Mouse (Mus musculus) cerebellum, adult 18-20 months (tissue): Measurements from ENCODE around the gene Tnnt3.

Source experiments
- DNase-seq, 2 experiments: peaks; one replicate each; pipeline ENCODE4 v3.0.0; 2021

Tnnt3 gene

DNA sequence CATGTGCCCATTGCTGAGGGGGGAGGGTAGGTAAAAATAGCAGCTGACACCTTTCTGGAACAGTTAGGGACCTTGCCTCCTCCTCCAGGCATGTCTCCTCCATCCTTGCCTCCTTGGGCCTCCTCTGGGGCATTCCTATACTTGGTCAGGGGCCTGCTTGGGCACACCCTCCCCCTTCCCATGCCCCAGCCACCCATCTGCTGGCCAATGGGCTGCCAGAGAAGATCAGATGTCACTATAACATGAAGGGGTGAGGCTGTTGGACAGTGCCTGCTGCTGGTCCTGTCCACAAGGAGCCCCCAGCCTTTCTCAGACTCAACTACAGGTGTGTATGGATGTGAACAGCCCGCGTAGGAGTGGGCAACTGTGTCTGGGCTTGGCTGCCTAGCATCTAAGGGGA, at the start of gene Tnnt3:
Gene Tnnt3, plus strand, starts transcription at position 262 of the 400 bp plus-strand sequence.
- DNase-seq = no peak

- peak in 1 of 2 experiments; percentile 2 for DNase-seq
Measured at GRCm38 (mm10) chr7:142449038-142449617, 49.5 kb upstream of the Tnnt3 start.

GRCm38 (mm10) chr7:142454706-142455105, 43.9 kb upstream of the Tnnt3 start:
- DNase-seq = no peak

DNA sequence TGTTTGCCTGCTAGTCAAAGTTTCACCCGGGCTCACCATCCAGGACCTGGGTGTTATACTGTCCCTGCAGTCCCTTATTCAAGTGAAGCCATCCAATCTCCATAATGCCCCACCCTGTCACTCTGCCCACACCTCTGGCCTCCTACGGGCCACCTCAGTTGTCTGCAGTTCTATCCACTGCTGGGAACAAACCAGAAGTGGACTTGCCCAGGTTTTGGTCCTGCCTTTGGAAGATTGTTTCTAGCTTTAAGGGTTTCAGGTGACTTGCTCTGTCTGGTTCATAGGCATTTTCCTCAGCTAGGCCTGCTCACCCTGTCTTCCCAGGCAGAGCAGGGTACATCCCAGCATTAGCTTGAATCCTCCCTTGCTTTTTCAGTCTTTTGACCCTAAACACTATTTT, 43.4 kb upstream of the Tnnt3 start:
- peak in 1 of 2 experiments; percentile 8 for DNase-seq

DNA sequence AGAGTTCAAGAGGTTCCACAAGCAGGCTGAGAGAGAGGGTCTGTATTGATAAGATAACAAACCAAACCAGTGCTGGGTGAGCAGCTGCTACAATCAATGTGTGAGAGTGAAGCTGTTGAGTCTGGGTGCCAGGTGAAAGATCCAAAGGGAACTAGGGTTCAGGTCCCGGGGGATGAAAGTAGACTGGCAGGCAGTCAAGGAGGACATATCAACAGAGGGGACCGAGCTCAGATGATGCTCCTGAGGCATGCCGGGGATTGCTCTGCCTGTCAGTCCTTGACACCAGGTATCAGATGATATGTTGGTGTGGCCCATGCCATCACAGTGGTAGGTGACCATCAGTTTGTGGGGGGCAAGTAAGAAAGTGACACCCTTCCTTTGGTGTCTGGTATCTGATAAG, 41.8 kb upstream of the Tnnt3 start:
- DNase-seq = no peak

DNA sequence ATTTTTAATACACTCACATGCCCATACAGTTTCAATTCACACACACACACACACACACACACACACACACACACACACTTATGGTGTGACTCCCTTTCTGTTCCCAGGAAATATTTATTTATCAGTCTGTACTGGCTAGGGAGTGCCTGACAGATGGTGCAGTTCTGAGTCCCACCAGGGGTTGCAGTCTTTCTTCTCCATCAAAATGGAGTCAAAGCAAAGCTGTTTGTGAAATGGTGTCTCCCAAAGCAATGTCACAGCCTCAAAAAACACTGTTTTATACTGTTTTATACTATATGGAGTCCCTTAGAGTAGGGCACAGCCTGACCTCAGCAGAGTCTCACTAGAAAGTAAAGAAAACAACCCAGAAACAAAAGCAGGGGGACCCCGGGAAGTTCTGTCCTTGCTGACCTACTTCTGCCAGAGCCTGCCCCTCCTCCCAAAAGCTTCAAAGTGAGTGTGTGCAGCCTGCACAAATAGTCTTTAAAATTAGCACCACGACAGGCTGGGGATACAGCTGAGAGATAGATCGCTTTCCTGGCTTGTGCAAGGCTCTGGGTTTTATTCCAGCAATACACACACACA, 41.3 kb upstream of the Tnnt3 start:
- DNase-seq = peak; percentile 78 to 85

GRCm38 (mm10) chr7:142458026-142458425, 40.6 kb upstream of the Tnnt3 start:
- DNase-seq = no peak

DNA sequence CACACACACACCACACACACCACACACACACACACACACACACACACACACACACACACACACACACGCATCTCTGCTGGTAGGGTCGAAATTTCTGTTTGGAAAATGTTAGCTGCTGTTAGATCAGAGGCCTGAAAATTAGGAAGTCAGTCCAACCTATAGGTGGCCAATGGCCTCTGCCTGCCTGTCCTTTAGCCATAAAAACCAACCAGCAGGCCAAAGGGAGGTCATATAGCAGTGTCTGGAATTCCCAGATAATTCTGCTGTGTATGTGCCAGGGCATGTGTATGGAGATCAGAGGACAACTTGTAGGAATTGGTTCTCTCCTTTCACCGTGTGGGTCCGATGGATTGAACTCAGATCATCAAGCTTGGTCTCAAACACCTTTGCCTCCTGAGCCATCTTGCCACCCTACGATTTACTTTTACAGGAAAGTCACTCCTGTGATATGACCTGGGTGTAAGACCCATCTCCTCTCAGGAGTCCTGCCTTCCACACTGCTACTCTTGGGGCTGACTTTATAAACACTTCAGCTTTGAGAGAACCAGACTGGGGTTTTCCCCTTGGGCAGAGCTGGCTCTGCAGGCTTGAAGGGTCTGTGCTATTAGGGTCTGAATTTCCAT, 39.8 kb upstream of the Tnnt3 start:
- DNase-seq = peak in 1 of 2 experiments; percentile 14

DNA sequence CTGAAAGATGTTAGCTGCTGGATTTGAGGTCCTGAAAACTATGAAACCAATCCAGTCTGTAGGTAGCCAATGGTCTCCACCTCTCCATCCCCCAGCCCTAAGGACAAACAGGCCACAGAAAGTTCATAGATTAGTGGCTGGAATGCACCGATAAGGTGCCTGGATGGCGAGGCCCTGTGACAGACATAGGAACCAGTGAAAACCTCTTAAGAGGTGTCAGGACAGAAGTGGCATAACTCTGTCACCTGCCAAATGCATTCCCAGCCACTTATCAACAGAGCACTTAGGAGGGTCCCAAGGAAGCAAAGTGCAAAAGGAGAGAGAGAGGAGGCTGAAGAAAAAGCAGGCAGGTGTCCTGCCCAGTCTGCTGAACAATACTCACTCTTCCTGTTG, 39.3 kb upstream of the Tnnt3 start:
- DNase-seq = no peak

GRCm38 (mm10) chr7:142460636-142461077, 38.0 kb upstream of the Tnnt3 start, which contains the start of gene Lsp1:
TSS of gene Lsp1 (plus strand) at chr7:142460809.
- DNase-seq = peak in 1 of 2 experiments; percentile 7

DNA sequence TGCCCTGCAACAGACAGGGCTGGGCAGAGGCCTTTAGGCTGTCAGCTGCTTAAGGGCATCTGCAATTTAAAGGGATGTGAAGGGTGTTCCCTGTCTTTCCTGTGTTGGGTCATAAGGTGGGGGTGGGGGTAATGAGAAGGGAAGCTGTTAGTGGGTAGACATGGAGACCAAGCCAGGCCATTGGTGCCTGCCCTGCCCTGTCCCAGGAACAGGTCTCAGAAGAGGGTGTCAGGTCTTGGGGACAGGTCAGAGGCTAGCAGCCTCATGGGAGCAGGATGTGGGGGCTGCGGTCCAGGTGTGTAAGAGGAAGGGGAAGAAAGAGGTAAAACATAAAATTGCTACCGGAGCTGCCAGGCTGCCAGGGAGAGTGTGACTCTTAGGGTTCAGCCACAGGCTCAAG, 37.2 kb upstream of the Tnnt3 start:
- no peak for DNase-seq

- DNase-seq = peak in 1 of 2 experiments; percentile 6
Measured at GRCm38 (mm10) chr7:142462190-142462589, 36.4 kb upstream of the Tnnt3 start.

DNA sequence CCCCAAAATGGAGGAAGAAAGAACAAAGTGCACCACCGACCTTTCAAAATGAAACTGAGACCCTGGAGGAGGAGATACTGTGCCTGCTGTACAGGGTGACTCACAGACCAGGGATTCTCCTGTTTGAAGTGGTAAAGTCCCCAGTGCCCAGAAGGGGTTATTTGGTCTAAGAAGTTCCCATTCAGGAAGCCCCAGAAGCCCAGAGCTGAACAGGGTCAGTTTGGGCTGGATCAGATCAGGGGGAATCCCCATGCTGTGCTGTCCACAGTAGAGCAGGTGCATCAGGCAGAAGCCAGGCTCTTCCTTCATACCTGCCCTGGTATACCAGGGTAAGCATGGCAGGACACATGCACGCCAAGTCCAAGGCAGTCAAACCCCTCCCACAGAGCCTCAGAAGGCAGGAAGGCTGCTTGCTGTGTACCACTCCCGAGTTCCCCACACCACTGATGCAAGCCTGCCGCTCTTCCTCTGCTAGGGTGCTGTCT, 36.0 kb upstream of the Tnnt3 start:
- DNase-seq = no peak

DNA sequence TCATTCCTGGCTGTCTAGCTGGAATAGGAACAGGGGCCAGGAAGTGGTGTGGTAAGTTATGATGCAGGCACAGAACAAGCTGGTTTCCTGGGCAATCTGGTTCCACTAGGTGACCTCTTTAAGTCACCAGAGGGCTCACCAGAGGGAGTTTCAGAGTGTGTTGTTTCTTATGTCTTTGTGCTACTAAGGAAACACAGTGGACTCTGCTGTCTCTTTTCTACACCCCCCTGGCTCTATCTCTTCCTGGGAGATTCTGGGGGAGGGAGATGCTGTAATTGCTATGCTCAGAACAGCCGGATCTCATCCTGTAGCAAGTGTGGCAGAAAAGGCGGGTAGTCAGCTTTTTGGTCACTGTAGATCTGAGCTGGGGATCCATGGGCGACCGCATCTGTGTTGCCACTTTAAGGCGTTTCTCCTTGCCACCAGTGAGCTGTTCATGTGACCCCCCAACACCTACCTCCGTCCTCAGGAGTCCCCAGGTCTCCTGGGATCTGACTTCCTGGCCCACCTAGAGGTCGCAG, 28.4 kb upstream of the Tnnt3 start:
- DNase-seq = no peak

DNA sequence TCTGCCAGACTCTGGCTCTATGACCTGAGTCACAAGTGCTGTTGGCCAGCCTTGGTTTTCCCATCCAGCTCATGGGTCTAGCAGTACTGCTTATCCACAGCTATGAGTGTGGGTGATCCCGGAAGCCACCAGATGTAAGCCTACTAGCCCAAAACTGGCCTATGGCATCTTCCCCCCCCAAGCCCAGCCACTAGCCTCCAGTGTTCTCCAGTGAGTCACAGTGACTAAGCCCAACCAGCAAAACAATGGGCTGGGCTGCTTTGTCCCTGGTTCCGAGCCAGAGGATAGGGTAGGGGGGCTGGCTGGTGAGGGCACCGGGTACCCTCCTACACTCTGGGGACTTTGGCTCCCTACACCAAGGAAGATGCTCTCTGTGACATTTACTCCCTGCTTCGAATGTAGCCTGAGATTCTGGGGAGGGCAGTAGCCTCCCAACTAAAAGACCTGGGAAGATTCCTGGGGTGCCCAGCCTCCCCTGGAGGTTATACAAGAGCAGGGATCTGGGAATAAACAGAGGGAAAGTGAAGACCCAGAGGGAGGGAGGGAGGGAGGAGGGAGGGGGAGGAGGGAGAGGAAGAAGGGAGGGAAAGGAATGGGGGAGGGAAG, 27.7 kb upstream of the Tnnt3 start:
- DNase-seq = no peak

- no peak for DNase-seq
Measured at GRCm38 (mm10) chr7:142471414-142471861, 27.2 kb upstream of the Tnnt3 start.

DNA sequence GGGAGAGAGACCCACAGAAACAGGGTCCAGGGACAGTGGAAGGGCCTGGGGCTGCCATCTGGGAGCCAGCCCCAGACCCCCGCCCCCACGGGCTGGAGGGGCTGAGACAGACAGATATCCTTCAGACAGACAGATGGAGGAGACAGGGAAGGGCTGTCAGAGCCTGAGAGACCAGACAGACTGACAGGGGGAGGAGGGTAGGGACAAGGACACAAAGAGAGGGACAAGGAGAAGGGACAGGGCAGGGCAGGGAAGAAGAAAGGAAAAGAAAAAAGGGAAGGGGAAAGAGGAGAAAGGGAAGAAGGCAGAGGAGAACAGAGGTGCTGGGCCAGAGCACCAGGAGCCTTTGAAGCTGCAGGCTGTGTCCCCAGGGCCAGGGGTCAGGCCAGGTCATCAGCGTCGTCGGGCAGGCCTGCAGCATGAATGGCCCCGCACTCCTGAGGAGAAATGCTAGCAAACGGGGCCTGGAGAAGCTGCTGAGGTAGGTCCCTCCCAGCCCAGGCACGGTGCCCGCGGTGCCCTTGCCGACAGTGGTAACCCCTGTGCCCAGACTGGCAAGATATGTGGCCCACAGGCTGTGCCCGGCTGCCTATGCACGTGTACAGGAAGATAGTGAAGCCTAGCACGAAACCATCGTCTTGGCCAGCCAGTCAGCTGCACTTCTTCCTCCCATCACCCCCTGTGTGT, 26.6 kb upstream of the Tnnt3 start:
- DNase-seq = no peak

DNA sequence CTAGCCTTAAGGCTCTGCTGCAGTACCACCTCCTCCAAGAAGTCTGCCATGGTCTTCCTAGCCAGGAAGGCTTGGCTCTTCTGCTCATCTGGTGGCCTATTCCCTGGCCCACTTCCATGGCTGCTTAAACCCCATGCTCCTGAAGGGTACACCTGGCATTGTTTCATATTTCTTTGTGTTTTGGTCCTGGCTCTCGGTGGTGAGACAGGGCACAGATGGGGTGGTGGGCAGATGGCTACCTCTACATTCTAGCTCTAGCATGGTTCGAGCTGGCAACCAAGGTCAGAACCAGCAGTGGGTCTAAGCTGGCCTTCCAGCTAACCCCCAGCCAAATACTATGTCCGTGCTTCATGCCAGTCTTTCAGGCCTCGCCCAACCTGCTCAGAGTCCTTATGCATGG, 25.7 kb upstream of the Tnnt3 start:
- DNase-seq = no peak

DNA sequence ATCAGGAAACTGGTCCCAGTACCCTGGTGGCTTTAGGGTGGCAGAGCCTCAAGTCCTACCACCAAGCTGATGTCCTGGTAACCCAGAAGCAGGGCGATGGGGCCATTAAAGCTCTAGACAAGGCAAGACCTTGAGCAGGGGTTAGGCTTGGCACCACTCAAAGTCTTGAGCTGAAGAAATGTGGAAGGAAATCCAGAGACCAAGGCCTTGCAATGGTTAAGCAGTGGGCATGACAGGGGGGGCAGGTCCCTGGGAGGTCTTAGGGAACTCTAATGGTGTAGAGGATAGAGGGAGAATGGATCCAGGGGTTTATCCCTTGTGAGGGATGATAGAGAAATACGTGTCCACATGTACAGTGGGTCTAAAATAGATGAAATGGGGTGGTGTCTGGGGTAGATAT, 25.2 kb upstream of the Tnnt3 start:
- no peak for DNase-seq

DNA sequence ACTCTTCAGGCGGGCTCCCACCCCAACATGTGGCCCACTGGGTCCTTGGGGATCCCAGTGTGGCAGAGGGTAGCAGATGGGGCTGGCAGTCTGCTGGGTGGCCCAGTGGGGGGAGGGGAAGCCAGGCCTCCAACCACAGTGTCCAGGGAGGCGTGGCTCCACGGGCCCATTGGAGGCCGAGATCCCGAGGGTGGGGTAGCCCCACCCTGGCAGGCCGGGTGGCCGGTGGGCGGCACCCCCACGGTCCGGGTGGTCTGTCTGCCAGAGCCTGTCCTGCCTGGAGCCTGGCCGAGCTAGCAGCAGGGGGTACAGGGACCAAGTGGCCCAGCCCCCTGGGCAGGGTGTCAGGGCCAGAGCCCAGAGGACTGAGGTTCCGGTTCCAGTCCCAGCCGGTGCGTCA, 23.8 kb upstream of the Tnnt3 start:
- no peak for DNase-seq

DNA sequence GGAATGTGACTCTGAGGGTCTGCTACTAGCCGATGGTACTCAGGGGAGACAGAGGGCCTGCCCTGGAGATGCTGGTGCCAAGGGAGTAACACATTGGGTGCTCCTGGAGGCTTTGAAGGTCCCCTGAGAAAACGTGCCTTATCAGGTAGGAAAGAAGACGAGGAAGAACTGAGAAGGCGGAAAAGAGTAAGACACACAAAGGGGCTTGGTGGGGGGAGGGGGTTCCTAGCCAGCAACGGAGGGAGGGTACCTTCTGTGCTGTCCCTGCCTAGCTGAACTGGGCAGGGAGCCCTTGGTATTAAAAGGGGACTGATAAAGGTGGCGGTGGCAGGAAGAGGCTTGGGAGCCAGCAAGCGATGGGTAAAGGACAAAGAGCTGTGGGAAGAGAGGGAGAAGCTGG, 23.0 kb upstream of the Tnnt3 start:
- no peak for DNase-seq

DNA sequence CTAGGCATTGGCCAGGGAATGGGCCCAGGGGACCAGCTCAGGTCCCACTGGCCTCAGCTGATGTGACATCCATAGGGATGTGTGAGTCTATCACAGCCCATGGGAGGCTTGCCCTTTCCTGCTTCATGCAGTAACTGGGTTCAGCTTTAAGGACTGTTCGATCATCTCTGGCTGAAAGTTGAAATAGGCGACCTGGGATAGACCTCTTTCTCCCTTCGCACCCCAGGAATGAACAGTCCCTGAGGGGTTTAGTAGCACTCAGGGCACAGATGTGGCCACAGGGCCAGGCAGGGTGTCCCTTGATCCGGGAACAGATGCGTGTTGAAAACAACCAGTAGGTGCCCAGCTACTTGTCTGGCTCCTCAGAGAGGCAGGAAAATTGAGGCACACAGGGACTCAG, 22.4 kb upstream of the Tnnt3 start:
- DNase-seq = no peak
